Mouse (Mus musculus) gastrocnemius, postnatal 14 days (tissue): ENCODE results near the gene Lmntd2. TPM values are rescaled to one million over a fixed set of nuclear protein-coding genes. Genes with fewer than 3 reads are reported as not detected.
"Not testable (repeated sequence)": the region's sequence is repeated elsewhere in the genome, so short reads cannot be mapped to it uniquely, and the experiment has no call there.

Experiments used
- DNase-seq: peaks from one replicate; pipeline ENCODE4 v3.0.0; 2021; ENCODE audit warnings: mixed read lengths
- intact Hi-C: fragments of 180-260 bp; cut with DNase I; formaldehyde crosslinking; loops from one replicate; pipeline ENCODE4 v1.15.1; 2025; ENCODE audit warnings: low total_unique reads
- long read RNA-seq, 2 experiments: library from polyadenylated mRNA; stranded (forward); transcript quantifications; one replicate each; pipeline ENCODE4 v2.0.0; 2021
- total RNA-seq, 2 experiments: library from RNA; stranded (reverse); gene quantifications; 2 replicates each; pipeline ENCODE4 v1.2.3; 2021

Gene Lmntd2
- not detected for total RNA-seq
- long read RNA-seq, experiment 1: 0 reads
- long read RNA-seq, experiment 2: 0 reads

DNA sequence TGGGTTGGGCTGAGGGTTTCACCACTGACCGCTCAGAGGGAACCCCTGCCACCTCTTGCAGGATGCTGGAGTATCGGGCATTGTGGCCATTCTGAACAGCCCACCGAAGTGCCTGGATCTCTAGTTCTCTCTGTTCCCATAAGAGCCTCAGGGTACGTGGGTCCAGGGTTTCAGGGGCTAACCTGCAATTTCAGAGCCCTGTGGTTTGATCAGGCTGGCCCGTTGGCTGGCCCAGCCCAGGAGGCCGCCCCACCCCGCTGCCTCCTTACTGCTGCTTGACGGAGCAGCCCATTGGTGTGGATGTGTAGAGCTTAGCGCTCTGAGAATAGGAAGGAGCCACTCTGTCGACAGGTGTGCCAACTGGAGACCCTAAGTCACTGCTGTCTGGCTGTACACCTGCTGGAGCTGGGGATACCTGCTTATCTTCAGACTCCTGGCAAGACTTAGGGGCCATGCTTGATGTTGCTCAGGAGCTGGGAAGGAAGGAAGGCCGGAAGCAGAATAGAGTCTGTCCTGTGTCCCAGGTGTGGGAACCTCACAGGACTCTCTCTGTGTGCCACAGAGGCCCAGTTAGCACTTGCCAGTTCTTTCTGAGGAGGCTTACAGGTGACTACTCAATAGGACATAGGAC is at the start of gene Lmntd2:
Gene Lmntd2 (minus strand): TSS at position 476 of the 631 bp plus-strand sequence.
- DNase-seq: no peak
- intact Hi-C loops: no loop called here

- DNase-seq: no peak
- intact Hi-C loops: loop anchor here (5.0 kb wide), 1 partner anchor 99 kb away; no protein-coding TSS in a partner anchor
Observed at GRCm38 (mm10) chr7:141263640-141264039, 49.8 kb upstream of the Lmntd2 start.

GRCm38 (mm10) chr7:141261480-141261879 is 47.6 kb upstream of the Lmntd2 start:
- intact Hi-C loops: loop anchor here (5.0 kb wide), 1 partner anchor 101 kb away; no protein-coding TSS in a partner anchor
- DNase-seq: no peak

DNA sequence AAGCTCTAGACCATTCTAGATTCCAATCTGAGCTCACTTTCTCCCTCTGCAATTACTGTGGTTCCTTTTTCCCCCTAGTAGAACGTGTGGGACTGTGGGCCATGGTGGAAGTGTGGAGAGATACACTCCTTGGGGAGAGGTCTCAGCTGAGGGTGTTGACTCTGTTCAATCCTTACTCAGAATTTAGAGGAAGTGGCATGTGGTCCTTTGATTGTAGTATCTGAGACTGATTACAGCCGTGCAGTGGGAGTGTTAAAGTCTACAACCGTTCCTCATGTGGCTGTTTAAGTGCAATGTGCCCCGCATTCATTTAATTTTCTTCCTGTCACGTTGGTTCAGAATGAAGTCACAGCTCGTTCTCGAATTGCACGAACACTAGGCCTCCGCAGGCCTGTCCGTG is 42.3 kb upstream of the Lmntd2 start:
- intact Hi-C loops: no loop called here
- no peak for DNase-seq

DNA sequence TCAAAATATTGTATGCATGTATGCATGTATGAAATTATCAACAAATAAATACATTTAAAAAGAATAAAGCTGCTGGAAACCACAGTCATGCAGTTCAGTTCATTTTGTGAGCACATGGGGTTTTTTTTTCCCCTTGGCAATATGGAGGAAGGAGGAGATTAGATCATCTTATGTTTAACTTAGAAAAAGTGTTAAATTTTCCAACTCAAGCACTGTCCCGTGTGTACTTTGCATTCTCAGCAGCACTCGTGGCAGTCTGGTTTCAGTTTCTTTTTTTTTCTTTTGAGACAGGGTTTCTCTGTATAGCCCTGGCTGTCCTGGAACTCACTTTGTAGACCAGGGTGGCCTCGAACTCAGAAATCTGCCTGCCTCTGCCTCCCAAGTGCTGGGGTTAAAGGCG is 36.6 kb upstream of the Lmntd2 start:
- DNase-seq, intact Hi-C loops: not testable (repeated sequence)

DNA sequence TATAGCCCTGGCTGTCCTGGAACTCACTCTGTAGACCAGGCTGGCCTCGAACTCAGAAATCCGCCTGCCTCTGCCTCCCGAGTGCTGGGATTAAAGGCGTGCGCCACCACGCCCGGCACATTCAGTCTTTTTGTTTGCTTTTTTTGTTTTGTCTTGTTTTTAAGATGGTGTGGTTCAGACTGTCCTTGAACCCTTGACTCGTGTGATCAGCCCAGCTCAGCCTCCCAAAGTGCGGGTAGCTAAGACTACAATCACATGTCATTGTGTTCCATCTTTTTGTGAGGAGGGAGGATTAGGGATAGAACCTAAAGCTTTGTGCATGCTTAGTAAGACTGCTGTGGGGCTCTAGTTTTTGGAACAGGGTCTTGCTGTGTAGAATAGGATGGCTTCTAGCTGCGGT is 17.7 kb upstream of the Lmntd2 start:
- intact Hi-C loops: no loop called here
- no peak for DNase-seq

DNA sequence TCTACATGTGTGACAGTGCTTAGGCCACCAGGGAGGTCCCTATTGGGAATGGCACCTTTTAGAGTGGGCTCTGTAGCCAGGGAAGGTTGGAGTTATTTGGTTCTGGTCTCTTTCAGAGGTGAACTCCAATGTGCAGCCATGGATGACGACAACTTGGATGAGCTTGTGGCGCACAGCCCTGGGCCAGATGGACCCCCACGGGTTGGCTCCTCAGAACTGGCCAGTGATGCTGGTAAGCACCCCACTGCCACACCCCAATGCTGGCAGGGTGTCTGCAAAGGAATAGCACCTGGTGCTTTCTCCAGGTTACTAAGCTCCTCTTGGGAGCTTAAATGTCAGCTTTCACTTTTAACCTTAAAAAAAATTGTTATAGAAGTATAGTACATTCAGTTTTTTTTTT is 17.2 kb upstream of the Lmntd2 start:
- intact Hi-C loops: no loop called here
- no peak for DNase-seq

DNA sequence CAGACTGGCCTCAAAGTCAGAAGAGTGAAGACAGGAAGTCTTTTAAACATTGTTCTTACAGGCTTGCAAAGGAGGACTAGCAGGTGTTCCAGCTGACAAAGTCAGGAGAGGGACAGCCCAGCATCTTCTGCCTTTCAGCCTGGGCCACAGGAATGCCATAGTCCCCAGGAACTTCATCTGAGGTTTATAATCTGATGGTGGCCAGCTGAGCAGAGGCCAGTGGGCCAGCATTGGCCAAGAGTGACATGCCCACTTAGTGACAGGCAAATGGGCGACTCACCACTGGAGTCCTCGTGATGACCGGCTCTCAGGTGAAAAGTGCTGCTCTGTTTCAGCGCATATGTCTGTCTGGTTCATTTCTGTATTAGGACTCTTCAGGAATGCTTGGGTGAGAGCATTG is 16.7 kb upstream of the Lmntd2 start:
- intact Hi-C loops: no loop called here

DNA sequence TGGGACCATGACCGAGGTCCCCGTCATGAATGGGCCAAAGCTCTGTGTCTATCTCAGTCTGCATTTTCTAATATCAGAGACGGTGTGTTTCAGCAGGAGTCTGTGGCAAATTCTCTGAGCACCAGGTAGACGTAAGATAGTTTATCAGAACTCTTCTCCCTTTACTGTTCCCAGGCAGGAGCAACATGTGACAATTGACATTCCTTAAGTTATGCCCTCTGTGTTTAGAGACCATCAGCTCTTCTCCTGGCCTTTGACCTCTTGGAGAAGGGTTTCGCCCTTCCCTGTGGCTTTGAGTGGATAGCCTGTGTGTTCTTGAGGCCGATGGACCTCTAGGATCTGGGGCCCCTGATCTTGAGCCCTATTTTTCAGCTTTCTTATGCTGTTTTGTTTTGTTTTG is 15.8 kb upstream of the Lmntd2 start:
- intact Hi-C loops: no loop called here
- no peak for DNase-seq

More for the DNA sequence above, 16.7 kb upstream of the Lmntd2 start:
- DNase-seq: no peak

DNA sequence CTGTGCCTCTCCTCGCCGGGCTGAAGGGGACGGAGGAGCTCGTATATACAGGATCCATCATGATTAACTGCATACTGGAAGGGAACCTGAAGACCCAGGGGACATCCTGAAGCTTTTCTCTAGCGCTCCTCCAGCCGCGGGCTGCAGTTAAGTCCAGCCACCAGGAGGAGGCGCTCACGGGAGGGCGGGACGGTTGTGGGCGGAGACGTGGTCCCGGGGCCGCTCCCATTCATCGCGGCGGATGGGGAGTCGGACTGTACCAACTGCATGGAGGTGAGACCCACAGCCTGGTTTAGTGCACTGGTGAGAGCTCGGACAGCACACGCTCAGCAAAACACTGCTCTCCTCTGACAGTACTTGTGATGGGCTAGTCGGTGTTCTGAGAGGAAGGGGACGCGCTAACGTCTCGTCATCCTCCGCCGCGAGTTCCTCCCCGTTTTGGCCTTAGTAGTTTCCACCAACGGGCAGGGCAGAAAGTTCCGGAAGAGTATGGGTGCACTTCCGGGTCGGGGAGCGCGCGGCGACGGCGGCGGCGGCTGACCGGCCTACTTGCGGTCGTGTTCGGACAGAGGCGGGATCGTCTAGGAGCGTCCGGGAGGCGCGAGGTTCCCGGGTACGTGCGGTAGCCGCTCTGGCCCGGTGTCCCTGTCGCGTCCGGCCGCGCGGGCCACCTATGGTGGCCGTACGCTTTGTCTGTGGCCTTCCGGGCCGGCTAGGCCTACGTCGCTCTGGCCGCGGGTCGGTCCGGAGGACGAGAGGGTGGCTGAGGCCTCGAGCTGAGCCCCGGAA is 14.6 kb upstream of the Lmntd2 start, which contains the start of gene Phrf1:
Gene Phrf1 (plus strand): TSS at position 506 of the 789 bp plus-strand sequence.
- DNase-seq: peak; percentile 91
- intact Hi-C loops: no loop called here

GRCm38 (mm10) chr7:141227796-141228195 is 13.9 kb upstream of the Lmntd2 start:
- intact Hi-C loops: no loop called here
- no peak for DNase-seq

- intact Hi-C loops: no loop called here
- DNase-seq: no peak
Observed at GRCm38 (mm10) chr7:141226535-141226934, 12.7 kb upstream of the Lmntd2 start.

DNA sequence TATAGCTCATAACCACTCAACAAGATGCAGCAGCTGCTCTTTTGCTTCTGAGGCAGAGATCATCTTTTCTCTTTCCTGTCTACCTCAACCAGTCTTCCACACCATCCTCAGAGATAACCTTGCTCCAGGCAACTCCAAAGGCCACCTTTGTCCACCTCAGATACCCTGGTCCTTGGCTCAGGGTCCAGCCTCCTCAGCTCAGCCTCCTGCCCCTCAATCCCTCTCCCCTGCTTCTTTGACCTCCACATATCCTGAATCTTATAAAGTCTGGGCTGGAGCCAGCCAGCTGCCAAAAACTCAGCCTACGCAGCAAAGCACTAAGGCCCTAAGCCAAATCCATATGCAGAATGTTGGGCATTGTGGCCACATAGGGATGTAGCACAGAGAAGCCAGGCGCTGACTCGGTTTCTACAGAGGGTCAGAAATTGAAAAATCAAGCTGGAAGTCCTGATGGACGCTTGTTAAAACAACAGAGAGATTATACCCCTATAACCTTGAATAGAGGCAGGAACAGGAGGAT is 8.9 kb upstream of the Lmntd2 start:
- intact Hi-C loops: no loop called here
- no peak for DNase-seq

DNA sequence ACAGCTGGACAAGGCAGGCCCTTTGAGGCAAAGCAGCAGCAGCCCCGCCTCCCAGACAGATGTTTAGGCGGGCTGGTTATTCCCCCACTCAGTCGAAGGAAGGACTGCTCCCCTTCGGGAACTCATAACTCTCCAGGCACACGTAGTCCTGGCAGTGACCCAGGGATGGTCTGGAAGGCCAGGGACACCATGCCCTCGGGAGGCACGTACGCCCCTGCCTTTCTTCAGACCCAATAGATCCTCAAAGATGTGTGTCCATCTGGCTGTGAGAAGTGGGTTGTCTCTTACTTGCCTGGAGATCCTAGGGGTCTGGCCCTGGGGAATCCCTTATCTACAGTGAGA is 8.2 kb upstream of the Lmntd2 start:
- DNase-seq: no peak
- intact Hi-C loops: no loop called here

DNA sequence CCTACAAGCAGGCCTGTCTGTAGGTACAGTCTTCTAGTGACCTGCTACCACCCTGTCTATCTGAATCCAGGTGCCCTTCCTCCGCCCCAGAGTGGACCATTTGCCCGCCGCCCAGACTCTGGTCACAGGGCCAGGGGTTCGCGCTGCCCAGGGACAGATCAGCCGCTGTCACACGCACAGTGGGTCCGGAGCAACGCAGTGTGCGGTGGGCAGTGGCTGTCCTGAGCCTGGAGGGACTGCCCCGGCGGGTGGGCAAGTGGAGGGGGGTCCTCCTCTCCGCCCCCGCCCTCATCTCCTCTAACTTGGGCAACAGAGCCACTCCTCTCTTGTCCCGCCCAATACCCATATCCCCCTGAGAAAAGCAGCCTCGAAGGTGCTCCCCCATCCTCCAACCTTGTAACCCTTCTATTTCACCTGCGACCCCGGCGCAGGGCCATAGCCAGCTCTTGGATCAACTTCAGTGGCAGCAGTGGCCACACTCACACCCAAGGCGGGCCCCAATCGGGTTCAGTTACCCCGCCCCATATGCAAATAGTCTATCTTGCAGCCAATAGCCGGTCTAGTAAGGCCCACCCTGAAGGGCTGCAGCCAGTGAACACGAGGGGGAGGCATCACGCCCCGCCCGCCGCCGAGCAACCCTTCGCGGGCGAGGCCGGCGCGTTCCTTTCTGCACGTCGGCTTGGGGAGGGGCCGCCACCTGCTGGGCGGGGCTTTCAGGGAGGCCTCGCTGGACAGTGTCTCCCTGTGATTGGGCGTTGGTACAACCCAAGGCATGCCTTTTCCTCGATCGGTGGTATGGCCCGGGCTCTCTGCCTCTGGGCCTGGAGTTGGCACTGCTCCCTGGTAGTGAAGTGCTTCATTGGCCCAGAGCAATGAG is 7.6 kb upstream of the Lmntd2 start:
- DNase-seq: peak; percentile 97
- intact Hi-C loops: no loop called here

DNA sequence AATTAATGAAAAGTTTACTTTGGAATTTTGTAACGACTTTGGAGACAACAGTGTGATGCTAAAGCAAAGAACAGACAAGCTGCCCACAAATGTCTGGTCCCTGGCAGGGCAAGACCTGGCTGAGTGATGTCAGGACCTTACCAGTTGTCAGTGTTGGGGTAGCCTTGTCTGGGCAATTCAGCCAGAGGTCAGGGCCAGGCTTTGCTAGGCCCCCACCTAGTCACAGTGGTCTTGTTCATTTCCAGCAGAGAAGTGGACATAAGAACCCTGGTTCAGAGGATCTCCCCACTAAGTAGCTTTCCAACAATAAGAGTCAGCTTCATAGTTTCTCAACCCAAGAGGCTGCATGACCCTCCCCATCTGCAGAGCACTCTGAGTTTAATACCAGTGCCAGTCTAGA is 6.5 kb upstream of the Lmntd2 start:
- no peak for DNase-seq
- intact Hi-C loops: no loop called here

GRCm38 (mm10) chr7:141219558-141220099 is 5.7 kb upstream of the Lmntd2 start:
- intact Hi-C loops: no loop called here
- DNase-seq: no peak

DNA sequence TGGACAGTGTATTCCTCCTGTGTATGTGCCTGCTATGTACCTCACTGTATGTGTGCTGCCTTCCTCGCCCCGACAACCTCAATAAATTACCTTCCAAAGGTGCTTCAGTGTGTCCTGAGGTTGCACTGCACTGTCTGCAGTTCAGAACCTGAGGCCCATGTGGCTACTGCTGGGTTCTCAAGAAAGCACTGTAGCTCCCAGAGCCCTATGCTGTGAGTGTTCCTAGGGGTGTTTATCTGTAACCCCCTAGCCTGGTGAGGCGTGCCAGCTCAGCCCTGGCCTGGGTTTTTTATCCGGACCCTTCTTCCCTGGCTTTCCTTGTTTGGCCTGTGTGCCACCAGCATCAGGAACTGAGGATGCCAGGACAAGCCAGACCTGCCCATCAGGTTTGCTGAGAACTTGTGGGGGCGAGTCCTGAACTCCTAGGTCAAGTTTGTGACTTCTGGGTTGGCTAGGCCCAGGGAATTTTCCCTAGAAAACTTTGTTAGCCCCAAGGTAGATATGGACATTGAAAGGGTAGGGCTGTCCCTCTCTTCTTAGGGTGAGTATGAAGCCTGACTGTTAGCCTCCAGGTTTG is 4.8 kb upstream of the Lmntd2 start:
- intact Hi-C loops: no loop called here
- DNase-seq: no peak

- intact Hi-C loops: no loop called here
- DNase-seq: no peak
Observed at GRCm38 (mm10) chr7:141218141-141218540, 4.3 kb upstream of the Lmntd2 start.
